Mouse (Mus musculus) neural tube, embryonic 14.5 days (tissue): ENCODE data around the gene Krt87. TPM values are rescaled to one million over a fixed set of nuclear protein-coding genes. Genes with fewer than 3 reads are reported as not detected.

Source experiments
- ATAC-seq: fragments of 200-750 bp; cut with Nextera tagmentation; 2 replicates; pipeline ENCODE4 v1.8.0; 2017; ENCODE audit warnings: low read depth, mild to moderate bottlenecking, moderate TSS enrichment, moderate library complexity
- H3K27ac ChIP-seq: fragments of 300-500 bp; sonication (generic); 2 replicates; pipeline ENCODE4 v1.5.1; 2014; ENCODE audit warnings: low read depth, mild to moderate bottlenecking, control low read depth, low read length, moderate library complexity, mixed read lengths
- H3K27me3 ChIP-seq: fragments of 300-500 bp; sonication (generic); 2 replicates; pipeline ENCODE4 v1.6.1; 2014; ENCODE audit warnings: low read length; ENCODE audit not compliant: control insufficient read depth, insufficient read depth
- H3K36me3 ChIP-seq: fragments of 300-500 bp; sonication (generic); 2 replicates; pipeline ENCODE4 v1.6.1; 2014; ENCODE audit warnings: low read length, mixed read lengths; ENCODE audit not compliant: control insufficient read depth, insufficient read depth
- H3K4me1 ChIP-seq: fragments of 300-500 bp; sonication (generic); 2 replicates; pipeline ENCODE4 v1.6.1; 2014; ENCODE audit warnings: low read length; ENCODE audit not compliant: control insufficient read depth, insufficient read depth
- H3K4me2 ChIP-seq: fragments of 300-500 bp; sonication (generic); 2 replicates; pipeline ENCODE4 v1.6.1; 2014; ENCODE audit warnings: mild to moderate bottlenecking, low read depth, low read length, control low read depth
- H3K4me3 ChIP-seq: fragments of 300-500 bp; sonication (generic); 2 replicates; pipeline ENCODE4 v1.5.1; 2014; ENCODE audit warnings: low read depth, low read length, control low read depth, mixed read lengths
- H3K9ac ChIP-seq: fragments of 300-500 bp; sonication (generic); replicated peaks from 2 replicates; pipeline ENCODE4 v1.6.1; 2014; ENCODE audit warnings: low read depth, mild to moderate bottlenecking, control low read depth, low read length, mixed read lengths
- H3K9me3 ChIP-seq: fragments of 300-500 bp; sonication (generic); 2 replicates; pipeline ENCODE4 v1.6.1; 2016; ENCODE audit warnings: low read length; ENCODE audit not compliant: control insufficient read depth
- WGBS: fragments of 180-500 bp; shearing (Covaris S2); extraction: QIAGEN DNeasy Blood & Tissue Kit; methylation state at CpG from one replicate; pipeline ENCODE4 v1.1.7; 2014; 5-methylcytosine and 5-hydroxymethylcytosine counted together
- polyA plus RNA-seq: library from polyadenylated mRNA; unstranded; fragments of >200 nt; fragmentation: Nextera tagmentation; extraction: Ambion mirVana; gene quantifications from 2 replicates; pipeline ENCODE4 v1.2.1, GENCODE M21; 2014

The Krt87 gene
- polyA plus RNA-seq, 1 experiment from 2014 or later: 0.19 TPM

DNA sequence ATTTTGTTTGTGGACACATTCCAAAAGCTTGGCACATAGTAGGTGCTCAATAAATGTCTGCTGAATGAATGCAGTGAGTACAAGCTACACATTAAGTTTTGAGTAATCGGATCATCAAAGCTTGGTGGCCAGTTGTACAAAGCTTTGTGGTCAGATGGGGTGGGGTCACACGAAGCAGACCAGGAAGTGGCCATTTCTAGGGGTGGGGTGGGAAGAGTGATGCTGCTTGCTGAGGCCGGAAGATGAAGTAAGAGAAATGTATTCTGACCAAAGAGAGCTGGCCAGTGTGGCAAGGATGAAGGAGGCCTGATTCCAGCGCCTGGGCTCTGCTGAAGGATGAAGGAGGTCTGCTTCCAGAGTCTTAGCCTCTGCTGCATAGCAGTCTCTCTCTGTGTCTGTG, 30.5 kb upstream of the Krt87 start:
- H3K36me3 ChIP-seq: no peaks in the 10 kb centered on the region
- H3K27me3 ChIP-seq: no peaks in the 10 kb centered on the region
- 95% methylated on average over 4 of the region's 4 CpGs for WGBS
- H3K9ac ChIP-seq: no peak overlapping the region
- H3K9me3 ChIP-seq: no peaks in the 10 kb centered on the region
- H3K4me2 ChIP-seq: no peak overlapping the region
- no peak for ATAC-seq
- no peaks in the 10 kb centered on the region for H3K4me1 ChIP-seq
- no peak overlapping the region for H3K27ac ChIP-seq
- H3K4me3 ChIP-seq: no peak overlapping the region

DNA sequence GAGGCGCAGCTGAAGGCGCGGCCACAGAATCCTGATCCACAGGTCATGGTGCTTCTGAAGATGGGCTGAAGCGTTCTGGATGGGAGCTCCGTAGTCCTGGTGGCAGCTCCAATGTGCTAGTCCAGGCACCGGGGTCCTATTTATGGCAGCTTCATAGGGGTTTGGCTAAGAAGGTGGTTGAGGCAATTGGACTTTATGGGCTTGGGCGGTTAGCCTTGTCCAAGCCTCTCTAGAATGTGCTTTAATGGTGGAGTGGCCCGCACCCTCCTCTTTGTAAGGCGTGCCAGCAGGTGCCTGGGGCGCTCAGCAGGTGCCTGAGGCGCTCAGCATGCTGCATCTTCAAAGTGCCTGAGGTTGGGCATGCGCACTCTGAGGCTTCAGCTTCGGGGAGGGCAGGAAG, 25.0 kb upstream of the Krt87 start, which contains the start of gene Krt81:
Gene Krt81, minus strand, starts transcription at position 101 of the 400 bp plus-strand sequence.
- Histone ChIP-seq H3K9me3 (no peaks in the 10 kb centered on the region), H3K4me3 (no peak within 1 kb of the TSS), H3K4me2 (no peak within 1 kb of the TSS), H3K9ac (no peak within 1 kb of the TSS), H3K36me3 (no peaks in the 10 kb centered on the region), H3K27me3 (no peaks in the 10 kb centered on the region), H3K27ac (no peak within 1 kb of the TSS), H3K4me1 (no peaks in the 10 kb centered on the region)
- ATAC-seq: no peak
- WGBS: 71% methylated on average over 13 of the region's 13 CpGs

DNA sequence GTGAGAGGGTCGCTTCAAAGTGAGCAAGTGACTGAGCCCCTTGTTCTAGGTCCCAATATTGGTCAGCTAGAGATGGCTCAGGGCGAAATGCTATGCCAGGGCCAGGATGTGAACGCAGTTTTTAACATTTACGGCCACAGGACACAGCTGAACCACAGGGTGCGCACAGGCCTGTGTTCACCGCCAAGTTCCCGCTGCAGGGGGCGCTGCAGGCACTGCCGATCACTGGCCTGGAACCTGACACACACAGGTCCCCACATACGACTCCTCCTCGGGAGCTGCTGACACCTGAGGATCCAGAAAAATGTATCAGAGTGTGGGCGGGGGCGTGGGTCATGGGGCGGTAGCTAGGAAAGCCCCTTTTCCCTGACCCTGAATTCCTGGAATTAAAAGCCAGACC, 20.7 kb upstream of the Krt87 start:
- no peaks in the 10 kb centered on the region for H3K36me3 ChIP-seq
- WGBS: 73% methylated on average over 14 of the region's 14 CpGs
- H3K4me1 ChIP-seq: no peaks in the 10 kb centered on the region
- H3K4me3 ChIP-seq: no peak overlapping the region
- ATAC-seq: no peak
- no peaks in the 10 kb centered on the region for H3K9me3 ChIP-seq
- H3K4me2 ChIP-seq: no peak overlapping the region
- no peak overlapping the region for H3K27ac ChIP-seq
- no peak overlapping the region for H3K9ac ChIP-seq
- H3K27me3 ChIP-seq: no peaks in the 10 kb centered on the region

DNA sequence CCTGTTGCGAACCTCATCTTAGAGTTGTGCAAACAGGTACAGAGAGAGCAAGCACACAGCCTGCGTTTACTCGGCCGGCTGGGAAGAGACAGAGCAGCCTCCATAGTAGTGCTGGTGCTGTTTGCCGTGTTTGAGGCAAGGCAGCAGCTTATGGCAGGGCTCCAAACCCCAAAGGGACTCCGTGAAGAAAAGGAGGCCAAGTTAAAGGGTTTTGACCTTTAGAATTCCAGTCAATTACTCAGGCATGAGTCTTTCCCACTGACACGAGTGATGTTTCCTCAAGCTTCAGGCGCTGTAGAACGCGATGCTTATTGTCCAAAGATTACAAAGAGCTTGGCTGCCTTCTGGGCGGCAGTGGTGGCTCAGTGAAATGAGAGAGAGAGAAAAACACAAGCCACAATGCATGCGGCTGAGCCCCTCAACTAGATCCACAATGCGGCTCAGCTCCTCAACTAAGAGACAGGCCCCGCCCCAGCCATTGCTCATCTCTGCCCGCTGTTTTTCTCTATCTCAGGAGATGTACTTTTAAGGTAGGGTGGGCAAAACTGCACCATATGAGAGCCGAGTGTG, 19.8 kb upstream of the Krt87 start:
- Histone ChIP-seq H3K36me3 (no peaks in the 10 kb centered on the region), H3K4me2 (no peak overlapping the region), H3K27me3 (no peaks in the 10 kb centered on the region), H3K4me1 (no peaks in the 10 kb centered on the region), H3K9ac (no peak overlapping the region), H3K4me3 (no peak overlapping the region), H3K27ac (no peak overlapping the region), H3K9me3 (no peaks in the 10 kb centered on the region)
- no peak for ATAC-seq
- WGBS: 48% methylated on average over 16 of the region's 16 CpGs

DNA sequence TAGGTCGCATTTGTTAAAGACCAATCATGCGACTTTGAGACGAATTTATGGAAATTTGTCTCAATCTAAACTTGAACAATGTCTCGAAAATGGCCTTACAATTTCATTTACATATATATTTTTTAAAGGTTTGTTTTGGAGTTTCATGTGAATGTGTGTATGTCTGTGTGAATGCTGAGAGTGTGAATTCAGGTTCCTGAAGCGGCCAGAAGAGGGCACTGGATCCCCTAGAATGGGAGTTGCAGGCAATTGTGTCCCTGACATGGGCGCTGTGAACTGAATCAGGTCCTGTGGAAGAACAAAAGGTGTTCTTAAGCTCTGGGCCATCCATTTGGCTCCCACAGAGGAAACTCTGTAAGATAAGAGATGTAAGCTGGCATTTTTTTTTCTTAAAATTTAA, 17.3 kb upstream of the Krt87 start:
- 87% methylated on average over 6 of the region's 6 CpGs for WGBS
- H3K4me1 ChIP-seq: no peaks in the 10 kb centered on the region
- H3K4me2 ChIP-seq: no peak overlapping the region
- no peaks in the 10 kb centered on the region for H3K36me3 ChIP-seq
- H3K27ac ChIP-seq: no peak overlapping the region
- H3K27me3 ChIP-seq: no peaks in the 10 kb centered on the region
- H3K9ac ChIP-seq: no peak overlapping the region
- H3K9me3 ChIP-seq: no peaks in the 10 kb centered on the region
- no peak for ATAC-seq
- H3K4me3 ChIP-seq: no peak overlapping the region

DNA sequence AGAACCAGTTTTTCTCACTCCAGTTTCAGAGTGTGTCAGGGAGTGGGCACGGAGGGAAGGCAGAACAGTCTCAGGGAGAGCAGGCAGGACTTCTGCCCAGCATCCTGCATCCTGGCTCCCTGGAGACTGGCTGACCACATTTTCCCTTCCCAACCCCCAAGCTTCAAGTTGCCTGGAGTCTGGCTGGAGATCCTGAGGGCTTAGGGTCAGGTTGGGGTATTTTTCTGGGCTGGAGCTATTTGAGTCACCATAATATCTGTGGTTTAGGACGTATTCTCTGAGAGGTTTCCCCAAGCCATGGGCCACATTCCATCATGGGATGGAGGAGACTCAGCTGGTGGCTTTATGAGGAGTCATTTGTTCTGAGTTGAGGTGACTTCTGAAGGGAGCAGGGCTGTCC, 16.7 kb upstream of the Krt87 start:
- no peak overlapping the region for H3K9ac ChIP-seq
- no peaks in the 10 kb centered on the region for H3K27me3 ChIP-seq
- H3K27ac ChIP-seq: no peak overlapping the region
- no peak overlapping the region for H3K4me3 ChIP-seq
- no peak for ATAC-seq
- H3K4me1 ChIP-seq: no peaks in the 10 kb centered on the region
- WGBS: 88% methylated on average over 2 of the region's 2 CpGs
- H3K4me2 ChIP-seq: no peak overlapping the region
- no peaks in the 10 kb centered on the region for H3K36me3 ChIP-seq
- H3K9me3 ChIP-seq: no peaks in the 10 kb centered on the region

DNA sequence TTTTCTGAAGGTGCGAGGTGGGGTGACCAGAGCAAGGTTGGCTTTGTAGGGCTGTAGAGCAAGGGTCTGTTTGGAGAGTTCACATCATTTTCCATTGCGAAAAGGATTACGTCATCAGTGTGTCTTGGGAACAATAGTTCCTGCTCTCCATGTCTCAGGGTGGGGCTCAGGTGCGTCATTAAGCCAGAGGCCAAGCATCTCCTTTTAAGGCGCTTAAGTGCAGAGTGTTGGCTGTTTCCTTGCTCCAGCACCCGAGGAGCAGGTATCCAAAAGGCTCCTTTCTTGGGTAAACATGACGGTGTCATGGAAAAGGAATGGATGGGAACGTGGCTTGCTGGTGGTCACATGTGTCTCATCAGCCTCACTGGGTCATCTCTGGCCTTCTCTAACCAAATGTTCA, 16.2 kb upstream of the Krt87 start:
- no peaks in the 10 kb centered on the region for H3K27me3 ChIP-seq
- no peak overlapping the region for H3K4me3 ChIP-seq
- no peak for ATAC-seq

DNA sequence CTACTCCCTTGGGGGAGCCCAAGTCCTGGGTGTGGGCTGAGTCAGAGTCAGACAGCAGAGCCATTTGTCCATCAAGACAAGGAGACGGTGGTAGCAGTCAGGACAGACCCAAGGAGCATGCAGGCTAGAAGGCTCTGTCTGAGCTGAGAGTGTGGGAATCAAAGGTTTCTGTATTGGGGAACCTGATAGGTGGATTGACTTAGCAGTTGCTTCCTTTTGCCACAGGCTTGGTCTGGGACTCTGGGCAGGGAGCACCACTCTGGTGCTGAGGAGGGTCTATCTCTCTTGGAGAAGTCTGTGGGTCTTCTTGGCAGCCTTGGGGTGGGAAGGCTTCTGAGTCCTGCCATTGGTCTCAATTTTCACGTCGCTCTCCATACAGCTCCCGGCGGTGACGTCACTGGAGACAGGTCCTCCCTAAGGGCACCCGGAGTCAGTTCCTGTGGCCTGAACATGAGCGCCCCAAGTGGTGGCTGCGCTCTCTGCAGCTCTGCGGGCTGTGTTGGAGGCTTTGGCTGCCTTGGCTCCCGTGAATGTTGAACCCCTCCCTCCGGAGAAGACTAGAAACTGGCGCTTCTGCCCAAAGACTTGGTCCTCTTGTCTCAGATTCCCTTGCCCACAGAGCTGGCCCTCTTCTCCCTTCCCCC, 14.6 kb upstream of the Krt87 start:
- no peak overlapping the region for H3K27ac ChIP-seq
- no peaks in the 10 kb centered on the region for H3K36me3 ChIP-seq
- no peak overlapping the region for H3K9ac ChIP-seq
- H3K4me2 ChIP-seq: no peak overlapping the region
- no peaks in the 10 kb centered on the region for H3K9me3 ChIP-seq
- H3K4me1 ChIP-seq: no peaks in the 10 kb centered on the region
- no peaks in the 10 kb centered on the region for H3K27me3 ChIP-seq
- no peak for ATAC-seq
- no peak overlapping the region for H3K4me3 ChIP-seq
- 6% methylated on average over 13 of the region's 13 CpGs for WGBS

More for the DNA sequence above, 16.2 kb upstream of the Krt87 start:
- Histone ChIP-seq H3K36me3 (no peaks in the 10 kb centered on the region), H3K9me3 (no peaks in the 10 kb centered on the region), H3K27ac (no peak overlapping the region), H3K9ac (no peak overlapping the region), H3K4me1 (no peaks in the 10 kb centered on the region), H3K4me2 (no peak overlapping the region)
- WGBS: 88% methylated on average over 8 of the region's 8 CpGs

DNA sequence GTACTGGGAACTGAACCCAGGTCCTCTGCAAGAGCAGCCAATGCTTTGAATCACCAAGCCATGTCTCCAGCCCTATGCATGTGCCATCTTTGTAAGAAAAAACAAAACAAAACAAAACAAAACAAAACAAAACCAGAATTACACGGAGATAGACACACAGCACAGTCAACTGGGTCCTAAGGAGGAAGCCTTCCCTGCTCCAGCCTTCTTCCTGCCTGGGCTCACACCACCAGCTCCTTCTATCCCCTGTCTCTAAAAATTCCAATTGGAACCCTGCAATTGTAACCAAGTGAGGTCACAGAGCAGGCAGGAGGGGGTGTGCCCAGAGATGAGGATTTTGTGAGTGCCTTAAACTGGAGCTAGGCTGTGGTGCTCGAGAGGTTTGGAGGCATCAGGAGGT, 8.8 kb upstream of the Krt87 start, which contains the start of gene Krt88:
Gene Krt88, plus strand, starts transcription at position 301 of the 400 bp plus-strand sequence.
- Histone ChIP-seq H3K4me1 (no peaks in the 10 kb centered on the region), H3K4me2 (no peak within 1 kb of the TSS), H3K9ac (no peak within 1 kb of the TSS), H3K4me3 (no peak within 1 kb of the TSS), H3K27me3 (no peaks in the 10 kb centered on the region), H3K9me3 (no peaks in the 10 kb centered on the region), H3K27ac (no peak within 1 kb of the TSS), H3K36me3 (no peaks in the 10 kb centered on the region)
- ATAC-seq: no peak
- 78% methylated on average over 2 of the region's 2 CpGs for WGBS
